Mouse (Mus musculus): ENCODE results near the gene Met. TPM values are rescaled to one million over a fixed set of nuclear protein-coding genes. Genes with fewer than 3 reads are reported as not detected.

The Met gene
- polyA plus RNA-seq, 1 experiment = 2.3 TPM

DNA sequence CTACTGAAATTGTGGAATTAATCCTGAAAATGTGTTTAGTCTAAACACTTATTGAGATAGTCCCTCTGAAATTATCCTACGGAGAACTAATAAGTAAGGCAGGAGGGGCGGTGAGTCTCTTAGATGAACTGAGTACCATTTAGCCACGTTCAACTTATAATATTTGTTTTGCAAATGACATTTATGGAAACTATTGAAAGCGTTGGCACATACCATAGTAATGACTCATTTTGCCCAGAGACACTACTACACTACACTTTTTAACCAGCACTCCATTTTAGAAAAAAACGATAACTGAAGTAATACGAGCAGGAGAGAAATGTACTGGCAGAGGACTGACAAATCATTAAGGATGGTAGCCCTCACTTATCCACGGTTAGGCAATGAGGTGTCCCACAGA lies 92.1 kb downstream of the Met start:
- Histone ChIP-seq H3K4me1 (ENCODE audit: control insufficient read depth, insufficient read depth, insufficient read length) (no peaks in the 10 kb centered on the region), H3K4me3 (ENCODE audit: extremely low read depth, insufficient read depth, insufficient read length) (no peak overlapping the region), H3K36me3 (ENCODE audit: control insufficient read depth, insufficient read depth, low read length) (no peaks in the 10 kb centered on the region), H3K27me3 (ENCODE audit: control insufficient read depth, insufficient read depth, low read length) (no peaks in the 10 kb centered on the region), H3K27ac (ENCODE audit: insufficient read depth, low read length) (no peak overlapping the region)
- DNase-seq (ENCODE audit: low read depth in 1 of 2, low spot score in 2 of 2) = no peak
- no peak for TF ChIP-seq POLR2A (IDR thresholded peaks at IDR 0.05; ENCODE audit: low read depth, low read length)
- no peak for TF ChIP-seq CTCF (IDR thresholded peaks at IDR 0.05; ENCODE audit: extremely low read depth, insufficient read depth, insufficient read length, insufficient replicate concordance)
- WGBS = 83% methylated on average over 7 of the region's 7 CpGs

- Histone ChIP-seq H3K27ac (ENCODE audit: insufficient read depth, low read length) (no peak overlapping the region), H3K4me1 (ENCODE audit: control insufficient read depth, insufficient read depth, insufficient read length) (no peaks in the 10 kb centered on the region), H3K27me3 (ENCODE audit: control insufficient read depth, insufficient read depth, low read length) (no peaks in the 10 kb centered on the region), H3K36me3 (ENCODE audit: control insufficient read depth, insufficient read depth, low read length) (no peaks in the 10 kb centered on the region), H3K4me3 (ENCODE audit: extremely low read depth, insufficient read depth, insufficient read length) (no peak overlapping the region)
- DNase-seq (ENCODE audit: low read depth in 1 of 2, low spot score in 2 of 2) = no peak
- no peak for TF ChIP-seq POLR2A (IDR thresholded peaks at IDR 0.05; ENCODE audit: low read depth, low read length)
- no peak for TF ChIP-seq CTCF (IDR thresholded peaks at IDR 0.05; ENCODE audit: extremely low read depth, insufficient read depth, insufficient read length, insufficient replicate concordance)
- 94% methylated on average over 4 of the region's 4 CpGs for WGBS
Observed at GRCm38 (mm10) chr6:17559657-17560056, 96.1 kb downstream of the Met start.

GRCm38 (mm10) chr6:17561347-17561746 lies 97.7 kb downstream of the Met start:
- Histone ChIP-seq H3K27me3 (ENCODE audit: control insufficient read depth, insufficient read depth, low read length) (no peaks in the 10 kb centered on the region), H3K4me3 (ENCODE audit: extremely low read depth, insufficient read depth, insufficient read length) (no peak overlapping the region), H3K36me3 (ENCODE audit: control insufficient read depth, insufficient read depth, low read length) (no peaks in the 10 kb centered on the region), H3K4me1 (ENCODE audit: control insufficient read depth, insufficient read depth, insufficient read length) (no peaks in the 10 kb centered on the region), H3K27ac (ENCODE audit: insufficient read depth, low read length) (no peak overlapping the region)
- 82% methylated on average over 2 of the region's 2 CpGs for WGBS
- TF ChIP-seq CTCF (IDR thresholded peaks at IDR 0.05; ENCODE audit: extremely low read depth, insufficient read depth, insufficient read length, insufficient replicate concordance) (no peak), POLR2A (IDR thresholded peaks at IDR 0.05; ENCODE audit: low read depth, low read length) (no peak)
- DNase-seq (ENCODE audit: low read depth in 1 of 2, low spot score in 2 of 2) = no peak

DNA sequence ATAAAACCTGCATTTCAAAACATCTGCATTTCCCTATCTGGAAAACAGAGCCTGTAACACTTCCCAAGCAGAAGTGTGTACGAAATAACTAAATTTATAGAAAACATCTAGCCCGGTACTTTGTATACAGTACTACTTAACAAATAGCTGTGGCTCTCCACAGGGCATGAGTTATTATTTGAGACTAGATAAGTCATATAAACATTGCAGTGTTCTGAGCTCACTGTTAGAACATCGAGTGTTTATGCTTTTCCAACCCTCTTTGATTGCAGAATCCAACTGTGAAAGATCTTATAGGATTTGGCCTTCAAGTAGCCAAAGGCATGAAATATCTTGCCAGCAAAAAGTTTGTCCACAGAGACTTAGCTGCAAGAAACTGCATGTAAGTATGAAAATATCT lies 98.3 kb downstream of the Met start:
- Histone ChIP-seq H3K27me3 (ENCODE audit: control insufficient read depth, insufficient read depth, low read length) (no peaks in the 10 kb centered on the region), H3K36me3 (ENCODE audit: control insufficient read depth, insufficient read depth, low read length) (no peaks in the 10 kb centered on the region), H3K27ac (ENCODE audit: insufficient read depth, low read length) (no peak overlapping the region), H3K4me1 (ENCODE audit: control insufficient read depth, insufficient read depth, insufficient read length) (no peaks in the 10 kb centered on the region), H3K4me3 (ENCODE audit: extremely low read depth, insufficient read depth, insufficient read length) (no peak overlapping the region)
- no peak for TF ChIP-seq CTCF (IDR thresholded peaks at IDR 0.05; ENCODE audit: extremely low read depth, insufficient read depth, insufficient read length, insufficient replicate concordance)
- TF ChIP-seq POLR2A (IDR thresholded peaks at IDR 0.05; ENCODE audit: low read depth, low read length) = no peak
- 85% methylated on average over 3 of the region's 3 CpGs for WGBS
- DNase-seq (ENCODE audit: low read depth in 1 of 2, low spot score in 2 of 2) = no peak

GRCm38 (mm10) chr6:17562472-17563088 lies 99.0 kb downstream of the Met start:
- Histone ChIP-seq H3K4me3 (ENCODE audit: extremely low read depth, insufficient read depth, insufficient read length) (no peak overlapping the region), H3K36me3 (ENCODE audit: control insufficient read depth, insufficient read depth, low read length) (no peaks in the 10 kb centered on the region), H3K27ac (ENCODE audit: insufficient read depth, low read length) (no peak overlapping the region), H3K27me3 (ENCODE audit: control insufficient read depth, insufficient read depth, low read length) (no peaks in the 10 kb centered on the region), H3K4me1 (ENCODE audit: control insufficient read depth, insufficient read depth, insufficient read length) (no peaks in the 10 kb centered on the region)
- 77% methylated on average over 10 of the region's 10 CpGs for WGBS
- DNase-seq (ENCODE audit: low read depth in 1 of 2, low spot score in 2 of 2) = no peak
- TF ChIP-seq CTCF (IDR thresholded peaks at IDR 0.05; ENCODE audit: extremely low read depth, insufficient read depth, insufficient read length, insufficient replicate concordance) (no peak), POLR2A (IDR thresholded peaks at IDR 0.05; ENCODE audit: low read depth, low read length) (no peak)

- Histone ChIP-seq H3K4me1 (ENCODE audit: control insufficient read depth, insufficient read depth, insufficient read length) (no peaks in the 10 kb centered on the region), H3K27ac (ENCODE audit: insufficient read depth, low read length) (no peak overlapping the region), H3K36me3 (ENCODE audit: control insufficient read depth, insufficient read depth, low read length) (no peaks in the 10 kb centered on the region), H3K27me3 (ENCODE audit: control insufficient read depth, insufficient read depth, low read length) (no peaks in the 10 kb centered on the region), H3K4me3 (ENCODE audit: extremely low read depth, insufficient read depth, insufficient read length) (no peak overlapping the region)
- DNase-seq (ENCODE audit: low read depth in 1 of 2, low spot score in 2 of 2) = no peak
- TF ChIP-seq POLR2A (IDR thresholded peaks at IDR 0.05; ENCODE audit: low read depth, low read length) = no peak
- no peak for TF ChIP-seq CTCF (IDR thresholded peaks at IDR 0.05; ENCODE audit: extremely low read depth, insufficient read depth, insufficient read length, insufficient replicate concordance)
- WGBS = 87% methylated on average over 11 of the region's 11 CpGs
Observed at GRCm38 (mm10) chr6:17568702-17569352, 105.2 kb downstream of the Met start.

- H3K4me1 ChIP-seq (ENCODE audit: control insufficient read depth, insufficient read depth, insufficient read length) = no peaks in the 10 kb centered on the region
- no peaks in the 10 kb centered on the region for H3K36me3 ChIP-seq (ENCODE audit: control insufficient read depth, insufficient read depth, low read length)
- WGBS = 76% methylated on average over 5 of the region's 5 CpGs
- no peak overlapping the region for H3K4me3 ChIP-seq (ENCODE audit: extremely low read depth, insufficient read depth, insufficient read length)
- H3K27ac ChIP-seq (ENCODE audit: insufficient read depth, low read length) = no peak overlapping the region
- TF ChIP-seq POLR2A (IDR thresholded peaks at IDR 0.05; ENCODE audit: low read depth, low read length) = no peak
- TF ChIP-seq CTCF (IDR thresholded peaks at IDR 0.05; ENCODE audit: extremely low read depth, insufficient read depth, insufficient read length, insufficient replicate concordance) = no peak
- no peak for DNase-seq (ENCODE audit: low read depth in 1 of 2, low spot score in 2 of 2)
- H3K27me3 ChIP-seq (ENCODE audit: control insufficient read depth, insufficient read depth, low read length) = no peaks in the 10 kb centered on the region
Observed at GRCm38 (mm10) chr6:17573227-17573626, 109.6 kb downstream of the Met start.
